Mouse (Mus musculus) ES-E14 (cell line): ENCODE measurements around the gene Cacna1i. TPM values are rescaled to one million over a fixed set of nuclear protein-coding genes. Genes with fewer than 3 reads are reported as not detected.

Experiments
- DNase-seq: peaks from one replicate; pipeline ENCODE4 v3.0.0-alpha.2; 2013; ENCODE audit warnings: low read depth, low spot score
- H3K27ac ChIP-seq: 2 replicates; pipeline ENCODE4 v1.5.1; 2012; ENCODE audit warnings: low read depth, mild to moderate bottlenecking, low read length, moderate library complexity, mixed read lengths; ENCODE audit not compliant: poor library complexity, insufficient read depth, severe bottlenecking
- H3K36me3 ChIP-seq: 2 replicates; pipeline ENCODE4 v1.6.1; 2012; ENCODE audit warnings: mild to moderate bottlenecking, low read length, moderate library complexity, mixed read lengths; ENCODE audit not compliant: control insufficient read depth, poor library complexity, insufficient read depth, severe bottlenecking
- H3K4me1 ChIP-seq, 2 experiments: fragments of 150-350 bp in 1 of 2; sonication (generic) in 1 of 2; 2 replicates each; pipeline ENCODE4 v1.6.1; 2012; ENCODE audit warnings: low read length in 2 of 2, mild to moderate bottlenecking in 1 of 2, mixed read lengths in 1 of 2; ENCODE audit not compliant: control insufficient read depth in 2 of 2, insufficient read depth in 2 of 2, poor library complexity in 1 of 2
- H3K4me3 ChIP-seq, 2 experiments: fragments of 150-350 bp in 1 of 2; sonication (generic) in 1 of 2; 2 replicates each; pipeline ENCODE4 v1.5.1; 2012; ENCODE audit warnings: low read length in 2 of 2, low read depth in 1 of 2, mild to moderate bottlenecking in 1 of 2, mixed read lengths in 1 of 2; ENCODE audit not compliant: insufficient read depth in 1 of 2, poor library complexity in 1 of 2, severe bottlenecking in 1 of 2
- H3K9ac ChIP-seq: 2 replicates; pipeline ENCODE4 v1.6.1; 2012; ENCODE audit warnings: low read depth, mild to moderate bottlenecking, low read length, mixed read lengths; ENCODE audit not compliant: poor library complexity, insufficient read depth, severe bottlenecking
- H3K9me3 ChIP-seq: fragments of 150-350 bp; sonication (generic); 2 replicates; pipeline ENCODE4 v1.6.1; 2012; ENCODE audit warnings: low read depth, mild to moderate bottlenecking, low read length; ENCODE audit not compliant: control insufficient read depth, insufficient read depth
- CHD2 ChIP-seq: IDR thresholded peaks from 2 replicates; pipeline ENCODE4 v1.6.1; 2014; ENCODE audit warnings: mild to moderate bottlenecking, low read depth, low read length, inconsistent platforms
- HCFC1 ChIP-seq: IDR thresholded peaks from 2 replicates; pipeline ENCODE4 v1.6.1; 2012; ENCODE audit warnings: low read length, inconsistent platforms, borderline replicate concordance; ENCODE audit not compliant: insufficient read depth
- MAFK ChIP-seq: IDR thresholded peaks from 2 replicates; pipeline ENCODE4 v1.6.1; 2014; ENCODE audit warnings: mild to moderate bottlenecking, low read depth, low read length, inconsistent platforms; ENCODE audit not compliant: insufficient read depth
- ZC3H11A ChIP-seq: IDR thresholded peaks from 2 replicates; pipeline ENCODE4 v1.6.1; 2012; ENCODE audit warnings: low read depth, mild to moderate bottlenecking, inconsistent platforms, low read length, borderline replicate concordance
- ZNF384 ChIP-seq: IDR thresholded peaks from 2 replicates; pipeline ENCODE4 v1.6.1; 2012; ENCODE audit warnings: low read depth, low read length, inconsistent platforms
- in situ Hi-C, 2 experiments: fragments of 600-800 bp; cut with MboI; formaldehyde crosslinking; loops; one replicate each; pipeline ENCODE4 v1.15.1; 2025; ENCODE audit warnings: low sequenced_read_pairs in 2 of 2, inconsistent platforms in 1 of 2; ENCODE audit not compliant: unreplicated experiment in 2 of 2
- total RNA-seq: library from RNA; depleted of rRNA; stranded (reverse); fragments of 300-350 nt; gene quantifications from 2 replicates; pipeline ENCODE4 v1.2.3, GENCODE M21; 2012

Cacna1i gene
- total RNA-seq, 1 experiment = 1.7 TPM

DNA sequence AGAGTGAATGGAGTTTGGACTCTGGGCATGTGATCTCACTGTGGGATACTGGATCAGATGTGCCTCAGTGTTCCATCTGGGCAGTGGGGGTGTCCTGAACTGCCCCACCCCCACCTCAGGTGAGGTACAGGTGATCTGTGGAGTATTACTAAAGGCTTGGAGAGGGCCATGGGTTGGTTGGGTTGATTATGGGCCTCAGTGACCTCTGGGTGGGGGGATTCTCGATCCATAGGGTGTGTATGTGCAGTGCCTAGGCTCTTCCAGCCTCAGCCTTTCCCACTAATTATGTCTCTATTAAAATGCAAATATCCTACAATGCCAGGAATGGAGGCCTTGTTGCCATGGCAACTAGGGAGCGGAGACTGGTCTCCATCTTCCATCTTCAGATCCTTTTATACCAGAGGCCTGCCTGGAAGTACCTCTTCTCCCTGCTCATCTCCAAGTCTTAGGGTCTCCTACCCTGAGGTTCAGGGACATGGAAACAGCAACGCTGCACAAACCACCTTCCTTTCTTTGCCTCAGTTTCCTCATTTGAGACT, 15.1 kb upstream of the Cacna1i start:
- no peak overlapping the region for H3K9ac ChIP-seq
- H3K9me3 ChIP-seq = no peaks in the 10 kb centered on the region
- H3K4me3 ChIP-seq = no peak overlapping the region
- no peak overlapping the region for H3K27ac ChIP-seq
- TF ChIP-seq HCFC1 = no peak
- no peak for TF ChIP-seq ZNF384
- TF ChIP-seq MAFK = no peak
- no peak for TF ChIP-seq ZC3H11A
- no peak for TF ChIP-seq CHD2
- in situ Hi-C loops = no loop called here
- H3K36me3 ChIP-seq = no peaks in the 10 kb centered on the region
- H3K4me1 ChIP-seq = peaks cover 0 to 4% of the 10 kb centered on the region in 2 experiments; a peak in 1 of 4 replicates
- DNase-seq = no peak

DNA sequence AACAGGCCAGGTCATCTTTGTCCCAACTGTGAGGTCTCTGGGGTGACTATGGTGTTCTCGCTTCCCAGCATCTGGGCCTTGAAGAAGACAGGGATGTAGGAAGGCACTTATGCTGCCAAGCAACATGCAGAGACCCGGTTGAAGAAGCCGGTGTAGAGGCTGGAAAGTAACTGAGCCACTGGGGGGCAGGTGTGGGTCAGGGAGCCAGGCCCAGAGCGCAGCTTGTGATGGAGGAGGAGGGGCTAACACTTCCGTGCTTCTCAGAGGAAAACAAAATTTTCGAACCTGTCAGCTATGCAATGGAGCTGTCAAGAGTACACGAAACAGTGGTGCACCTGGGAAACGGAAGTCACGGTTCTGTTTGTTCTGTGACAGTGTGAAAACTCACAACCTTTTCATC, 9.9 kb upstream of the Cacna1i start:
- no peak for DNase-seq
- H3K9ac ChIP-seq = no peak overlapping the region
- no peaks in the 10 kb centered on the region for H3K36me3 ChIP-seq
- no peaks in the 10 kb centered on the region for H3K9me3 ChIP-seq
- TF ChIP-seq MAFK = no peak
- no peak for TF ChIP-seq ZC3H11A
- no peak for TF ChIP-seq ZNF384
- TF ChIP-seq HCFC1 = no peak
- no peak for TF ChIP-seq CHD2
- no peak overlapping the region for H3K4me3 ChIP-seq
- H3K27ac ChIP-seq = no peak overlapping the region
- in situ Hi-C loops = no loop called here
- peaks cover 0 to 1% of the 10 kb centered on the region in 2 experiments; a peak in 1 of 4 replicates for H3K4me1 ChIP-seq

- in situ Hi-C loops = no loop called here
- H3K36me3 ChIP-seq = no peaks in the 10 kb centered on the region
- H3K4me1 ChIP-seq = peaks cover 0 to 1% of the 10 kb centered on the region in 2 experiments; a peak in 1 of 4 replicates
- no peak overlapping the region for H3K4me3 ChIP-seq
- TF ChIP-seq MAFK = 0 out of 2 replicates have a peak, but pooled peaks have one; percentile 13
- no peak for TF ChIP-seq HCFC1
- no peak for TF ChIP-seq ZC3H11A
- no peak overlapping the region for H3K9ac ChIP-seq
- no peak overlapping the region for H3K27ac ChIP-seq
- peak; percentile 72 for DNase-seq
- no peaks in the 10 kb centered on the region for H3K9me3 ChIP-seq
Measured at GRCm38 (mm10) chr15:80277625-80278024, 9.4 kb upstream of the Cacna1i start.

DNA sequence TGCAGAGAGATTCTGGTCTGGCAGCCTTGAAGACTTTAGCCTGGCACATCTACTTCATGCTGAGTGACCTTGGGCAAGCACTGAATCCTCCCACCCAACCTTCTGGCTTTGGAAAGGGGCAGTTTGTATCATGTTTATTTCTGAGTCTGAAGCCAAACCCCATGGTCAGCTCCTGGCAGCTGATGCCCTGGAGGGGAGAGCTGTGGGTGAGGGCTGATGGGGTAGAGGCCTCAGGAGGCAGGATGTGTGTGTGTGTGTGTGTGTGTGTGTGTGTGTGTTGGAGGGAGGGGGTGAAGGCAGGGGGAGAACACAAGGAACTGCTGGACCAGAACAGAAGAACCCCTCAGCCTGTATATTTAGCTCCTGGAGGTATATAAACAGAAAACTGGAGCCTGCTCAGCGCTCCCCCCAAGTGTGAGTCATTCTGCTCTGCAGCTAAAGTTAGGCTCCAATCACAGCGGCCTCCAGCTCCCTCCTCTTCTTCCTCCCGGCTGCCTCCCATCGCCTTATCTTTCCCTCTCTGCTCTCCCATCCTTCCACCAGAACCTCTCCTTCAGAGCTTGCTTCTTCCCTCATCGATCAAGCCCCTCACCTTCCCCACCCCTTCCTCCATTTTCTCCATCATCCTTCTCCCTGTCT, 8.8 kb upstream of the Cacna1i start:
- no peak for DNase-seq
- Histone ChIP-seq H3K9ac (no peak overlapping the region), H3K27ac (no peak overlapping the region), H3K4me1 (peaks cover 0 to under 1% of the 10 kb centered on the region in 2 experiments; a peak in 1 of 4 replicates), H3K9me3 (no peaks in the 10 kb centered on the region), H3K36me3 (no peaks in the 10 kb centered on the region), H3K4me3 (no peak overlapping the region)
- TF ChIP-seq ZC3H11A = no peak
- TF ChIP-seq MAFK = no peak
- TF ChIP-seq CHD2 = no peak
- TF ChIP-seq HCFC1 = no peak
- no peak for TF ChIP-seq ZNF384
- in situ Hi-C loops = no loop called here

- in situ Hi-C loops = no loop called here
- no peak for TF ChIP-seq CHD2
- no peak for TF ChIP-seq ZNF384
- no peak for TF ChIP-seq ZC3H11A
- no peak for TF ChIP-seq HCFC1
- no peak for TF ChIP-seq MAFK
Measured at GRCm38 (mm10) chr15:80279053-80279452, 8.0 kb upstream of the Cacna1i start.

More at GRCm38 (mm10) chr15:80279053-80279452, 8.0 kb upstream of the Cacna1i start:
- DNase-seq = no peak
- H3K27ac ChIP-seq = no peak overlapping the region
- no peaks in the 10 kb centered on the region for H3K9me3 ChIP-seq
- no peak overlapping the region for H3K9ac ChIP-seq
- H3K36me3 ChIP-seq = no peaks in the 10 kb centered on the region
- H3K4me1 ChIP-seq = no peaks in the 10 kb centered on the region
- H3K4me3 ChIP-seq = no peak overlapping the region
